Mouse (Mus musculus) limb, embryonic 15.5 days (tissue): Measurements from ENCODE around the gene Zfp27. TPM values are rescaled to one million over a fixed set of nuclear protein-coding genes. Genes with fewer than 3 reads are reported as not detected.

ENCODE experiments used
- ATAC-seq: fragments of 200-750 bp; cut with Nextera tagmentation; 2 replicates; pipeline ENCODE4 v1.8.0; 2017; ENCODE audit warnings: low read depth, moderate TSS enrichment; ENCODE audit not compliant: insufficient number of reproducible peaks, low FRiP score, low TSS enrichment
- H3K27ac ChIP-seq: fragments of 300-500 bp; sonication (generic); 2 replicates; pipeline ENCODE4 v1.5.1; 2015; ENCODE audit warnings: moderate library complexity, mild to moderate bottlenecking, inconsistent platforms
- H3K27me3 ChIP-seq: fragments of 300-500 bp; sonication (generic); 2 replicates; pipeline ENCODE4 v1.6.1; 2015; ENCODE audit warnings: inconsistent platforms
- H3K36me3 ChIP-seq: fragments of 300-500 bp; sonication (generic); 2 replicates; pipeline ENCODE4 v1.6.1; 2015; ENCODE audit warnings: inconsistent platforms
- H3K4me1 ChIP-seq: fragments of 300-500 bp; sonication (generic); 2 replicates; pipeline ENCODE4 v1.6.1; 2015; ENCODE audit warnings: inconsistent platforms
- H3K4me2 ChIP-seq: fragments of 300-500 bp; sonication (generic); 2 replicates; pipeline ENCODE4 v1.6.1; 2015; ENCODE audit warnings: mild to moderate bottlenecking, inconsistent platforms
- H3K4me3 ChIP-seq: fragments of 300-500 bp; sonication (generic); 2 replicates; pipeline ENCODE4 v1.5.1; 2015; ENCODE audit warnings: mild to moderate bottlenecking, inconsistent platforms
- H3K9ac ChIP-seq: fragments of 300-500 bp; sonication (generic); 2 replicates; pipeline ENCODE4 v1.6.1; 2015; ENCODE audit warnings: inconsistent platforms
- H3K9me3 ChIP-seq: fragments of 300-500 bp; sonication (generic); 2 replicates; pipeline ENCODE4 v1.6.1; 2016; ENCODE audit warnings: inconsistent platforms
- WGBS: fragments of 180-500 bp; shearing (Covaris S2); methylation state at CpG from one replicate; pipeline ENCODE4 v1.1.7; 2015; 5-methylcytosine and 5-hydroxymethylcytosine counted together
- polyA plus RNA-seq: library from polyadenylated mRNA; unstranded; fragments of >200 nt; fragmentation: Nextera tagmentation; extraction: Ambion mirVana; gene quantifications from 2 replicates; pipeline ENCODE4 v1.2.1, GENCODE M21; 2015

The Zfp27 gene
- polyA plus RNA-seq, 1 experiment from 2014 or later, result 12.4 TPM

GRCm38 (mm10) chr7:29918062-29918453 is 11.7 kb upstream of the Zfp27 start:
- peak overlapping the region; percentile 47; the same call in 1 of the 2 replicates for H3K27ac ChIP-seq
- no peaks in the 10 kb centered on the region for H3K4me1 ChIP-seq
- WGBS, result 76% methylated on average over 4 of the region's 4 CpGs
- peaks cover 39% of the 10 kb centered on the region for H3K36me3 ChIP-seq
- H3K27me3 ChIP-seq, result no peaks in the 10 kb centered on the region
- no peak for ATAC-seq
- no peak overlapping the region for H3K4me2 ChIP-seq
- no peak overlapping the region for H3K9ac ChIP-seq
- H3K9me3 ChIP-seq, result no peaks in the 10 kb centered on the region
- H3K4me3 ChIP-seq, result no peak overlapping the region

DNA sequence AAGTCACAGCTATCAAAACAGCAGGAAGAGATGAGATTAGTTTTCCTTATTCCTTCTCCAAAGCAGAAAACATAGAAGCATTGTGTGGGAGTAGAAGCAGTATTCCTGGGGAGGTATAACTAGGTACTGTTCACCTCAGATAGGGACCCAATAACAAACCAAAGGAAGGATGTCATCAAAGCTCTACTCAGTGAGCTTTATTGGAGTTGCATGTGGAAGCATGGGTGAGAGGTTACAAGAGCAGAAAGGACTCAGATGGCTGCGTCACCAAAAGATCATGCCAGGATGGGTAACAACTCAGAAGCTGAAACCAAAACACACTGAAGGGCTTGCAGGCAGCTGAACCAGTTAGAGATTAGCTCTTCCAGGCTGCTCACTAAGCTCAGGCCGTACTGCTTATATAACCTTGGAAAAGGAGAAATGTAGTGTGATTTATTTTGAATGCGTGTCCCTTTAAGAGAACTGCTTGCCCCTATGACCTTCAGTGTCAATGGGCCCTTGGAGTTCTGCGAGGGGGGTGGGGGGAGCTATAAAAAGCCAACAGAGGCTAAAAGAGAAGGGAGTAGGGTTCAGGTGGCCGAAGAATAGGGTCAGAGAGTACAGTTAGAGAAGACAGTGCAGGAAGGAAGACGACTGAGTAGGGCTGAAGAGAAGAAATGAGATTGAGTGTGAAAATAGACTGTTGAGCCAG is 11.1 kb upstream of the Zfp27 start:
- H3K4me1 ChIP-seq, result no peaks in the 10 kb centered on the region
- no peaks in the 10 kb centered on the region for H3K9me3 ChIP-seq
- 55% methylated on average over 6 of the region's 6 CpGs for WGBS
- no peaks in the 10 kb centered on the region for H3K27me3 ChIP-seq
- no peak overlapping the region for H3K4me2 ChIP-seq
- H3K4me3 ChIP-seq, result no peak overlapping the region
- no peak for ATAC-seq
- peaks cover 42% of the 10 kb centered on the region for H3K36me3 ChIP-seq
- no peak overlapping the region for H3K9ac ChIP-seq
- H3K27ac ChIP-seq, result peak overlapping the region; percentile 47; the same call in 1 of the 2 replicates

DNA sequence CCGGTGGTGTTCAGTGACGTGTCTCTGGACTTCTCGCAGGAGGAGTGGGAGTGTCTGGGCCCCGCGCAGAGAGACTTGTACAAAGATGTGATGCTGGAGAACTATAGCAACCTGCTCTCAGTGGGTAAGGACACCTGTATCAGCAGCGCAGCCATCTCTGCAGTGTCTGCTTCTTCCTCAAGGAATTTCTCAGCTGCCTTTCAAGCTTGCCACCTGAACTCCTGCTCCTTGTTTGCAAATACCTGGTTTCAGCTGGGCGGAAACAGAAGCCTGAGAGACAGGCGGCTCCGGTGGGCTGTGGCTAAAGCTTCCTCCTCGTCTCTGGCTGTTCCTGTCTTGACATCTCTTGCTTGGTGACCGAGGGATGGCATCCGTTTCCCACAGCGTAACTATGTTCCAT is 5.8 kb upstream of the Zfp27 start:
- Histone ChIP-seq H3K36me3 (peaks cover 61% of the 10 kb centered on the region), H3K27ac (no peak overlapping the region), H3K9me3 (no peaks in the 10 kb centered on the region), H3K27me3 (no peaks in the 10 kb centered on the region), H3K4me3 (no peak overlapping the region), H3K4me2 (no peak overlapping the region), H3K9ac (no peak overlapping the region), H3K4me1 (peaks cover 12% of the 10 kb centered on the region)
- ATAC-seq, result no peak
- WGBS, result 95% methylated on average over 13 of the region's 13 CpGs

DNA sequence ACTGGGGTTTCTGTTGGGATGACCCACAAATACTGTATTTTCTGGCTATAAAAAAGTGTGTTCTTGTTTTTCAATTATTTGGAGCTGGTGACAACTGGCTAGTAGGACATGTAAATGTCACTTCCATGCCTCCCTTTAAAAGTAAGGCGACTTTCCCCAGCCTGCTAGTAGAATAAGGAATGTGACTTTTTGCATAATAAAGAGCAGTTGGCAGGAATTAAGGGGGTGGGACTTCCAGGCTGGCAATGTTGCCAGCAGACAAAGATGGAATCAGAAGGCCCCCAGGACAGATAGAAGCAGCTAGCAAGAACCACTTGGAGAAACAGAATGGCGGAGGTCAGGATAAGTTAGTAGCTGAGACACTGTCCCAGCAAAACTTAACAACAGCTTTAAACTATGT is 3.9 kb upstream of the Zfp27 start:
- peaks cover 18% of the 10 kb centered on the region for H3K4me1 ChIP-seq
- H3K27ac ChIP-seq, result no peak overlapping the region
- H3K9ac ChIP-seq, result no peak overlapping the region
- H3K27me3 ChIP-seq, result no peaks in the 10 kb centered on the region
- peaks cover 47% of the 10 kb centered on the region for H3K36me3 ChIP-seq
- WGBS, result 72% methylated on average over 2 of the region's 2 CpGs
- H3K9me3 ChIP-seq, result no peaks in the 10 kb centered on the region
- no peak for ATAC-seq
- H3K4me2 ChIP-seq, result peak overlapping the region; percentile 45; the same call in 1 of the 2 replicates
- peak overlapping the region; percentile 64; the same call in 1 of the 2 replicates for H3K4me3 ChIP-seq

GRCm38 (mm10) chr7:29908130-29908950 is 2.0 kb upstream of the Zfp27 start, which contains the start of gene Zfp383:
TSS of gene Zfp383 (plus strand) at chr7:29908223.
- H3K27ac ChIP-seq, result peak within 1 kb of the TSS; percentile 97
- under 1% methylated on average over 33 of the region's 33 CpGs for WGBS
- ATAC-seq, result peak; percentile 87

GRCm38 (mm10) chr7:29907206-29907605 is 834 bp upstream of the Zfp27 start:
- H3K9ac ChIP-seq, result no peak overlapping the region
- peak overlapping the region; percentile 97 for H3K27ac ChIP-seq
- WGBS, result 87% methylated on average over 5 of the region's 5 CpGs
- H3K27me3 ChIP-seq, result no peaks in the 10 kb centered on the region
- H3K36me3 ChIP-seq, result peaks cover 28% of the 10 kb centered on the region
- no peaks in the 10 kb centered on the region for H3K9me3 ChIP-seq
- H3K4me2 ChIP-seq, result no peak overlapping the region
- ATAC-seq, result no peak
- peak overlapping the region; percentile 57 for H3K4me3 ChIP-seq
- peaks cover 18% of the 10 kb centered on the region for H3K4me1 ChIP-seq

More at GRCm38 (mm10) chr7:29908130-29908950, 2.0 kb upstream of the Zfp27 start, which contains the start of gene Zfp383:
- Histone ChIP-seq H3K4me3 (peak within 1 kb of the TSS; percentile 64), H3K4me2 (peak within 1 kb of the TSS; percentile 45), H3K9ac (peak within 1 kb of the TSS; percentile 64), H3K4me1 (peaks cover 18% of the 10 kb centered on the region), H3K36me3 (peaks cover 33% of the 10 kb centered on the region), H3K9me3 (no peaks in the 10 kb centered on the region), H3K27me3 (no peaks in the 10 kb centered on the region)

- Histone ChIP-seq H3K27ac (peak overlapping the region; percentile 97), H3K4me3 (peak overlapping the region; percentile 57), H3K9me3 (no peaks in the 10 kb centered on the region), H3K27me3 (no peaks in the 10 kb centered on the region), H3K4me2 (peak overlapping the region; percentile 63), H3K9ac (no peak overlapping the region), H3K36me3 (peaks cover 23% of the 10 kb centered on the region), H3K4me1 (peaks cover 18% of the 10 kb centered on the region)
- WGBS, result 30% methylated on average over 8 of the region's 8 CpGs
- ATAC-seq, result no peak
Observed at GRCm38 (mm10) chr7:29906682-29907058, 298 bp upstream of the Zfp27 start.

DNA sequence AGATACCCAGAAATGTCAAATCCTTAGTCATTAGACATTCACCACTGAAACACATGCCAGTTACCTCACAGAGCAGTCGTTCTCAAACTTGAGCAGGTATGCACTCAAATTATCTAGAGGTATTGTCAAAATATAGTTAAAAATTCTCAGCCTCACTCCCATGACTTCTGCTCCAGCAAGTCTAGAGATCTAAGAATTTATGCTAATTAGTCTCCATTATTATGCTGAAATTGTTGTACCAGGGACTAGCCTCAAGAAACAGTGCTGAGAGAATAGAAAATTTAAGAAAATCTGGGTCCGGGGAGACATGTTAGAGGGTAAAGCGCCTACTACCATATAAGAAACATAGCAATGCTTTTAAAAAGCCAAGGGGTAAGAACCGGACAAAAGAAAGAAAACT is 2.3 kb downstream of the Zfp27 start:
- Histone ChIP-seq H3K36me3 (peaks cover 31% of the 10 kb centered on the region), H3K4me2 (no peak overlapping the region), H3K27me3 (no peaks in the 10 kb centered on the region), H3K4me3 (no peak overlapping the region), H3K9ac (no peak overlapping the region), H3K9me3 (no peaks in the 10 kb centered on the region), H3K4me1 (peaks cover 7% of the 10 kb centered on the region; the same call in 1 of the 2 replicates), H3K27ac (no peak overlapping the region)
- no peak for ATAC-seq
- WGBS, result 96% methylated on average over 4 of the region's 4 CpGs

DNA sequence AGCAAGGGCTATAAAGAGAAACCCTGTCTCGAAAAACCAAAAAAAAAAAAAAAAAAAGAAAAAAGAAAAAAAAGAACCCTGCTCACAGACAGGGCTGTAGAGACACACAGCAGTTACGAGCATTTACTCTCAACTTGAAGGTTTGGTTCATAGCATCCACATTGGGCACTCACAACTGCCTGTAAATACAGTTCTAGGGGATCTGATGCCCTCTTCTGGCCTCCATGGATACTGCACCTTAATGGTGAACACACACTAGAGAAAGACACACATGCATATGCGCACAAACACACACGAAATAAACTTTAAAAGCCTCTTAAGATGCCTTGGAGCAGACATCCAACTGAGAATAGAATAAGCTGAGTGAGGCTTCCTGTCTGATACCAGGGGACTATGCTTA is 8.0 kb downstream of the Zfp27 start:
- H3K4me3 ChIP-seq, result no peak overlapping the region
- H3K4me1 ChIP-seq, result no peaks in the 10 kb centered on the region
- H3K27ac ChIP-seq, result no peak overlapping the region
- ATAC-seq, result no peak
- no peaks in the 10 kb centered on the region for H3K27me3 ChIP-seq
- H3K36me3 ChIP-seq, result peaks cover 82% of the 10 kb centered on the region
- no peak overlapping the region for H3K4me2 ChIP-seq
- H3K9me3 ChIP-seq, result peaks cover 31% of the 10 kb centered on the region
- WGBS, result 84% methylated on average over 4 of the region's 4 CpGs
- no peak overlapping the region for H3K9ac ChIP-seq

- Histone ChIP-seq H3K4me3 (no peak overlapping the region), H3K4me2 (no peak overlapping the region), H3K27me3 (no peaks in the 10 kb centered on the region), H3K27ac (no peak overlapping the region), H3K9ac (no peak overlapping the region), H3K9me3 (peaks cover 32% of the 10 kb centered on the region), H3K36me3 (peaks cover 74% of the 10 kb centered on the region), H3K4me1 (no peaks in the 10 kb centered on the region)
- WGBS, result 96% methylated on average over 4 of the region's 4 CpGs
- no peak for ATAC-seq
Observed at GRCm38 (mm10) chr7:29892756-29893155, 13.6 kb downstream of the Zfp27 start.

DNA sequence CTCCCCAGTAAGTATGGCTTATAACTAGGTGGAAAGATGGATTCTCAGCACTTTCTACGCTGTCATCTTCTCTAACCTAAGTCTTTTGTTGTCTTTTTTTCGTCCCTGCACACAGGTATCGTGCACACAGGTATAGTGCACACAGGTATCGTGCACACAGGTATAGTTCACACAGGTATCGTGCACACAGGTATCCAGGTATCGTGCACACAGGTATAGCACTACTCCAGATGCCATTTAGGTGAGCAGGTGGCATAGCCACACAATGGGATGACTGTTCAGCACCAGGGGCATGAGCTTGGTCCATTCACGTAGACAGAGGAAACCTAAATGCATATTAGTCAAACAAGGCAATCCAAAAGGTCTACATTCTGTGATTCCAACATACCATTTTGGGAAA is 15.9 kb downstream of the Zfp27 start:
- no peak overlapping the region for H3K27ac ChIP-seq
- no peaks in the 10 kb centered on the region for H3K27me3 ChIP-seq
- no peak overlapping the region for H3K9ac ChIP-seq
- 95% methylated on average over 7 of the region's 7 CpGs for WGBS
- no peaks in the 10 kb centered on the region for H3K4me1 ChIP-seq
- no peak overlapping the region for H3K4me2 ChIP-seq
- H3K9me3 ChIP-seq, result peaks cover 22% of the 10 kb centered on the region
- H3K36me3 ChIP-seq, result peaks cover 53% of the 10 kb centered on the region
- no peak for ATAC-seq
- no peak overlapping the region for H3K4me3 ChIP-seq

DNA sequence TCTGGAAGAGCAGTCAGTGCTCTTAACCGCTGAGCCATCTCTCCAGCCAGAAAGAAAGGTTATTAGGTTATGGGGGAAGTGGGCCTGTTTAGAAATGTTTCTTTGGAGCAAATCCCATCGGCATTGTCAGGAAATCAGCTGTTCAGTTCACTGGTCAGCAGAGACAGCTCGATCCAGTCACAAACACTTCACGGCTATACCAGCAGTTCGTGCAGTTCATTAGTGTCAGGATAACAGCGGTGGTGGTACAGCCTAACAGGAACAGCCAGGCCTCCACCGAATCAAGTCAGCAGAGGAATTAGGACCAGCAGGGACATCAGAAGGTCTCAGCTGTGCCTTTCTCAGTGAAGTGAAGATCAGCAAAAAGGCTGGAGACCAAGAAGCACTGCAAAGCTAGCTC is 25.5 kb downstream of the Zfp27 start:
- Histone ChIP-seq H3K9me3 (no peaks in the 10 kb centered on the region; the same call in 1 of the 2 replicates), H3K4me3 (no peak overlapping the region), H3K4me1 (no peaks in the 10 kb centered on the region), H3K4me2 (no peak overlapping the region), H3K36me3 (peaks cover 12% of the 10 kb centered on the region), H3K9ac (no peak overlapping the region), H3K27ac (no peak overlapping the region), H3K27me3 (no peaks in the 10 kb centered on the region)
- no peak for ATAC-seq
- WGBS, result 88% methylated on average over 7 of the region's 7 CpGs
